Mouse (Mus musculus) layer of hippocampus, adult 8-10 months (tissue): ENCODE measurements at regions not wholly inside any gene's neighbourhood (a gene's known extent, or its start where the extent isn't known, plus 50 kb on each side); places are given as distances from the start of the nearest gene placed in this dataset.

Experiments used
- DNase-seq, 2 experiments: peaks; one replicate each; pipeline ENCODE4 v3.0.0; 2022; ENCODE audit warnings: low spot score in 2 of 2

- DNase-seq = no peak
These were observed 60.7 kb downstream of the Ifng start for GRCm38 (mm10) chr10:118501571-118501970.

GRCm38 (mm10) chr10:118504811-118505210, 64.0 kb downstream of the Ifng start:
- no peak for DNase-seq

- DNase-seq = no peak
These were observed 65.3 kb downstream of the Ifng start for GRCm38 (mm10) chr10:118506154-118506553.

- DNase-seq = peak; percentile 3 to 7
These were observed 66.8 kb downstream of the Ifng start for GRCm38 (mm10) chr10:118507630-118508029.

GRCm38 (mm10) chr10:118516839-118517238, 76.0 kb downstream of the Ifng start:
- no peak for DNase-seq

GRCm38 (mm10) chr10:118517995-118518394, 77.1 kb downstream of the Ifng start:
- DNase-seq = no peak

- no peak for DNase-seq
These were observed 105.1 kb downstream of the Ifng start for GRCm38 (mm10) chr10:118545966-118546365.

- no peak for DNase-seq
These were observed 109.4 kb downstream of the Ifng start for GRCm38 (mm10) chr10:118550201-118550600.

GRCm38 (mm10) chr10:118558848-118559247, 118.0 kb downstream of the Ifng start:
- no peak for DNase-seq

- no peak for DNase-seq
These were observed 123.2 kb downstream of the Ifng start for GRCm38 (mm10) chr10:118564041-118564440.

- peak; percentile 14 to 18 for DNase-seq
These were observed 123.9 kb downstream of the Ifng start for GRCm38 (mm10) chr10:118564528-118565268.

GRCm38 (mm10) chr10:118568617-118569016, 127.8 kb downstream of the Ifng start:
- no peak for DNase-seq

GRCm38 (mm10) chr10:118569424-118569823, 128.6 kb downstream of the Ifng start:
- no peak for DNase-seq

GRCm38 (mm10) chr10:118573247-118573646, 132.4 kb downstream of the Ifng start:
- no peak for DNase-seq

- DNase-seq = no peak
These were observed 134.7 kb downstream of the Ifng start for GRCm38 (mm10) chr10:118575570-118575969.

- no peak for DNase-seq
These were observed 140.5 kb downstream of the Ifng start for GRCm38 (mm10) chr10:118581376-118581775.

- no peak for DNase-seq
These were observed 145.0 kb downstream of the Ifng start for GRCm38 (mm10) chr10:118585821-118586220.

GRCm38 (mm10) chr10:118588198-118588597, 147.4 kb downstream of the Ifng start:
- DNase-seq = no peak

GRCm38 (mm10) chr10:118592648-118593368, 152.0 kb downstream of the Ifng start:
- DNase-seq = peak; percentile 59 to 88

- DNase-seq = no peak
These were observed 155.4 kb downstream of the Ifng start for GRCm38 (mm10) chr10:118596206-118596605.

GRCm38 (mm10) chr10:118598497-118598896, 157.7 kb downstream of the Ifng start:
- DNase-seq = no peak

GRCm38 (mm10) chr10:118599197-118599596, 158.4 kb downstream of the Ifng start:
- DNase-seq = no peak

GRCm38 (mm10) chr10:118599610-118600009, 158.8 kb downstream of the Ifng start:
- DNase-seq = no peak
